Mouse (Mus musculus) macrophage (primary cell): ENCODE data around the gene Gm21954. TPM values are rescaled to one million over a fixed set of nuclear protein-coding genes. Genes with fewer than 3 reads are reported as not detected.

Source experiments
- H3K27ac ChIP-seq: fragments of 350-480 bp; formaldehyde crosslinking; 2 replicates; pipeline ENCODE4 v1.9.0; 2021
- H3K36me3 ChIP-seq: fragments of 350-480 bp; formaldehyde crosslinking; 2 replicates; pipeline ENCODE4 v1.9.0; 2021; ENCODE audit errors: inconsistent target
- H3K4me3 ChIP-seq: fragments of 350-480 bp; formaldehyde crosslinking; 2 replicates; pipeline ENCODE4 v1.9.0; 2021; ENCODE audit errors: inconsistent target
- H3K79me2 ChIP-seq: fragments of 350-480 bp; formaldehyde crosslinking; 2 replicates; pipeline ENCODE4 v1.9.0; 2021; ENCODE audit errors: inconsistent target
- WGBS: methylation state at CpG from one replicate; pipeline ENCODE4 v1.1.7; 2026; ENCODE audit warnings: inconsistent platforms; ENCODE audit not compliant: missing documents; 5-methylcytosine and 5-hydroxymethylcytosine counted together
- polyA plus RNA-seq: library from polyadenylated mRNA; stranded (reverse); fragments of 250-400 nt; gene quantifications from 3 replicates; pipeline ENCODE4 v1.2.4, GENCODE M21; 2018; ENCODE audit warnings: inconsistent platforms

Gene Gm21954
- polyA plus RNA-seq, 1 experiment from 2014 or later: not detected

- Histone ChIP-seq H3K36me3 (no peaks in the 10 kb centered on the region), H3K27ac (no peak overlapping the region), H3K79me2 (no peaks in the 10 kb centered on the region), H3K4me3 (no peak overlapping the region)
- 30% methylated on average over 13 of the region's 14 CpGs for WGBS
Measured at GRCm38 (mm10) chr3:55415527-55415950, 56.5 kb downstream of the Gm21954 start.

Other genes starting within 250 kb of the Gm21954 start
- gene Dclk1, start 229.8 kb downstream of the Gm21954 start, polyA plus RNA-seq: 0.01 TPM in 1 of 3 replicates, not detected in the others